Mouse (Mus musculus): ENCODE results near the gene Qrfp. TPM values are rescaled to one million over a fixed set of nuclear protein-coding genes. Genes with fewer than 3 reads are reported as not detected.

Gene Qrfp
- polyA plus RNA-seq (2012; rRNA removed): 0.02 TPM in 1 of 2 replicates, not detected in the other

DNA sequence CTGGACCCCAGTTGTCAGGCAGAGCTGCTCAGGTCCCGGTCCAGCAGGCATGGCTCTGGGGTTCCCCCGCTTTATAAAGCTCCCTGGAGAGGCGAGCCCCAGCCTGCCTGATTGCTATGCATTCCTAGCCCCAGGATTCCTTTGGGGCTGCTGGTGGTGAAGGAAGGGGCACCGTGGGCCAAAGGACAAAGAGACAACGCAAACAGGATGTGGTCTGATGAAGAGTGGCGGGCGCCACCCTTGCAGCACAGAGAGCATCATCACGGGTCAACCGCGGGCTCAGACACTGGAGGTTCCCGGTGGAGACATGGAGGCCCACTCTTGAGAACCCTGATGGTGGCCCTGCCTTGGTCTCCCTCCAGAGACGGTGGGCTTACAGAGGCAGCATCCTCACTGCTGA is at the start of gene Qrfp:
Gene Qrfp (minus strand): TSS at position 137 of the 400 bp plus-strand sequence.
- Histone ChIP-seq H3K27ac (ENCODE audit: control insufficient read depth, insufficient read depth, low read depth, low read length) (no peak within 1 kb of the TSS), H3K4me3 (ENCODE audit: control insufficient read depth, low read depth, low read length) (no peak within 1 kb of the TSS), H3K36me3 (ENCODE audit: control insufficient read depth, insufficient read depth, low read length) (no peaks in the 10 kb centered on the region), H3K4me1 (ENCODE audit: control insufficient read depth, insufficient read depth, low read length) (no peaks in the 10 kb centered on the region), H3K27me3 (ENCODE audit: control insufficient read depth, insufficient read depth, low read length) (no peaks in the 10 kb centered on the region)
- no peak for TF ChIP-seq POLR2A (IDR thresholded peaks at IDR 0.05; ENCODE audit: control insufficient read depth, low read depth, low read length)
- no peak for TF ChIP-seq CTCF (IDR thresholded peaks at IDR 0.05; ENCODE audit: control insufficient read depth, insufficient read depth, insufficient replicate concordance, low read depth, low read length)

DNA sequence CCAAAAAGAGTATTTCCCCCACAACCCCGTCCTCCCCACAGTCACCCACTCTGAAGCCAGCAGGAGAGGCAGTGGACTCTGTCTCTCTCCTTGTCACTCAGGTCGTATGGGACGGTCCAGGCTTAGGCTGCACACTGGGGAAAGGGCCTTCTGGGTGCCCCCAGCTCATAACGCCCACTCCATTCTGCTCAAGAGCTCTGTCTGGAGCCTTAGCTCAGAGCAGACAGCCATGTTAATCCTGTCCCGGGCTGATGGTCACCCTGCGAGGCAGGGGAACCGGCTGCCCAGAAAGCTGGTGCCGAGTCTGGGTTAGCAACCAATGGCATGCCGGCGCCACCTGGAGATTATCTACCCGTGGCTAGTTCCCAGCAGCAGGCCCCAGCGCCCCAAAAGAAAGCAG is 48.1 kb upstream of the Qrfp start:
- Histone ChIP-seq H3K4me1 (ENCODE audit: control insufficient read depth, insufficient read depth, low read length) (no peaks in the 10 kb centered on the region), H3K4me3 (ENCODE audit: control insufficient read depth, low read depth, low read length) (no peak overlapping the region), H3K36me3 (ENCODE audit: control insufficient read depth, insufficient read depth, low read length) (no peaks in the 10 kb centered on the region), H3K27ac (ENCODE audit: control insufficient read depth, insufficient read depth, low read depth, low read length) (no peak overlapping the region), H3K27me3 (ENCODE audit: control insufficient read depth, insufficient read depth, low read length) (no peaks in the 10 kb centered on the region)
- TF ChIP-seq POLR2A (IDR thresholded peaks at IDR 0.05; ENCODE audit: control insufficient read depth, low read depth, low read length) (no peak), CTCF (IDR thresholded peaks at IDR 0.05; ENCODE audit: control insufficient read depth, insufficient read depth, insufficient replicate concordance, low read depth, low read length) (no peak)

DNA sequence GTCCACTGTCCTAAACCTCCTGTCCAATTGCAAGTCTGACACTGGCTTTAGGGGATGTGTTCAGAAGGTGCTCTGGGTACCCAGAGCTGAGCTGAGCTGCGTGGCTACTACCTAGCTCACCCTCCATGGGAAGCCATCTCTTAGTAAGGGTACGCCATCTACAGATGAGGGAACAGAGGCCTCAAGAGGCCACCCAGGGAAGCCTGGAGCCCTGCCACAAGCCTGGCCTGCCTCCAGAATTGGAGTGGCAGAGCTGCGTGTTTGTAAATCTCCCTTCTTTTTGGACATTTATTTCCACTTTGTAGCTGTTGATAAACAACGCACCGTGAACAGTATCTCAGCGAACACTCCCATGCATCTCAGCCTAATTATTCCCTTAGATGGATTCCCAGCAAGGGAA is 46.8 kb upstream of the Qrfp start:
- no peak for TF ChIP-seq CTCF (IDR thresholded peaks at IDR 0.05; ENCODE audit: control insufficient read depth, insufficient read depth, insufficient replicate concordance, low read depth, low read length)
- TF ChIP-seq POLR2A (IDR thresholded peaks at IDR 0.05; ENCODE audit: control insufficient read depth, low read depth, low read length): no peak
- Histone ChIP-seq H3K27ac (ENCODE audit: control insufficient read depth, insufficient read depth, low read depth, low read length) (no peak overlapping the region), H3K27me3 (ENCODE audit: control insufficient read depth, insufficient read depth, low read length) (no peaks in the 10 kb centered on the region), H3K36me3 (ENCODE audit: control insufficient read depth, insufficient read depth, low read length) (no peaks in the 10 kb centered on the region), H3K4me3 (ENCODE audit: control insufficient read depth, low read depth, low read length) (no peak overlapping the region), H3K4me1 (ENCODE audit: control insufficient read depth, insufficient read depth, low read length) (no peaks in the 10 kb centered on the region)

DNA sequence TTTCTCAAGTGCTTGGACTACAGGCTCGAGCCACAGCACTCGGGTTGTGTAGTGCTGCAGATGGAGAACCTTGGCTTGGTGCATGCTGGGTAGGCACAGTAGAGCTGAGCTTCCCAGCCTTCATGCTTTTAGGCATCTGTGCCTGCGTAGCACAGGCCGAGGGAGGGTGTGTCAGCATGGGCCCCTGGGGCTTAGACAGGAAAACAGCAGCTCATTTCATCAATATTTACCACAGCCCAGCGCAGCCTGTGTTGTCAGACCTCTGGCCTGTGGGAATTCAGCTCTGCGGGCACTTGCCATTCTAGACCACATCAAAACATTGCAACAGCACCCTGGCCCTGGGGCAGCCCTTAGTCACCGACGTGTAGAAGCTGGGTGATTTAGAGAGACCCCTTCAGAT is 45.6 kb upstream of the Qrfp start:
- no peaks in the 10 kb centered on the region for H3K27me3 ChIP-seq (ENCODE audit: control insufficient read depth, insufficient read depth, low read length)
- H3K4me1 ChIP-seq (ENCODE audit: control insufficient read depth, insufficient read depth, low read length): no peaks in the 10 kb centered on the region
- no peak overlapping the region for H3K27ac ChIP-seq (ENCODE audit: control insufficient read depth, insufficient read depth, low read depth, low read length)
- TF ChIP-seq CTCF (IDR thresholded peaks at IDR 0.05; ENCODE audit: control insufficient read depth, insufficient read depth, insufficient replicate concordance, low read depth, low read length): no peak
- no peak for TF ChIP-seq POLR2A (IDR thresholded peaks at IDR 0.05; ENCODE audit: control insufficient read depth, low read depth, low read length)
- no peak overlapping the region for H3K4me3 ChIP-seq (ENCODE audit: control insufficient read depth, low read depth, low read length)
- H3K36me3 ChIP-seq (ENCODE audit: control insufficient read depth, insufficient read depth, low read length): no peaks in the 10 kb centered on the region

DNA sequence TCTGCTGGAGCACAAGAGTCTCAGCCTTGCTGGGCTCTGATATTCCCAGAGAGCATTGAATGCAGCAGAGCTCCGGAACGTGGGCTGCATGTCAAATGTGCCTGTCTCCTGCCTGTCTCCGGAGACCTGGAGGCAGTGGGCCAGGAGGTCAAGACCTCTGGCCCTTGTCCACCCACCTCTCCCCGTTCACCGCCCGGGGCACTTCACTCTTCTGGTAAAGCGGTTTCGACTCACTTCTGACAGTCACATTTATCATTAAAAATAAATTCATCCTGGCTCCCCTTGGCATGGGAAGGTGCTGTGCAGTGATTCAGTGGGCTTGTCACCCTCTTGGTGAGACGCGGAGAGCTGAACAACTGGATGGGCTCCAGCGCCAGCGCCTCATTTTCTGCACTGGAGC is 39.8 kb upstream of the Qrfp start:
- no peak for TF ChIP-seq POLR2A (IDR thresholded peaks at IDR 0.05; ENCODE audit: control insufficient read depth, low read depth, low read length)
- TF ChIP-seq CTCF (IDR thresholded peaks at IDR 0.05; ENCODE audit: control insufficient read depth, insufficient read depth, insufficient replicate concordance, low read depth, low read length): no peak

DNA sequence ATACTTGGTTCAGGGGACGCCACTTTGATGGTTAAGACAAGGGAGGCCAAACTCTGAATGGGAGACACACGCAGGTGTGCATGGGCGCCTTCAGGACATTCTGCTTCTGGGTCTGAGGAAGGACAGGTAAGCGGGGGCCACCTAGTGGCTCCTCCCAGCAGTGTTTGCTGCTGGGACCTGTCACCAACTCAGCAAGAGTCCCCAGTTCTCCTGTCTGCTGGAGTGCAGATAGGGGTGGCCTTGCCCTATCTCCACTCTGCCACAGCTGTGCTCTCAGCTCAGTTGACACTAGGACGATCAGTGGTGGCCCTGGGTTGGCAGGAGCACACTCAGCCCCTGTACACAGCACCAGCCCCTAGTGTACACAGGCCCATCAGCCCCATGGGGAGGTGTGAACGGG is 37.5 kb upstream of the Qrfp start:
- no peaks in the 10 kb centered on the region for H3K36me3 ChIP-seq (ENCODE audit: control insufficient read depth, insufficient read depth, low read length)
- H3K27ac ChIP-seq (ENCODE audit: control insufficient read depth, insufficient read depth, low read depth, low read length): no peak overlapping the region
- H3K4me3 ChIP-seq (ENCODE audit: control insufficient read depth, low read depth, low read length): no peak overlapping the region
- peaks cover 26% of the 10 kb centered on the region for H3K4me1 ChIP-seq (ENCODE audit: control insufficient read depth, insufficient read depth, low read length)
- TF ChIP-seq CTCF (IDR thresholded peaks at IDR 0.05; ENCODE audit: control insufficient read depth, insufficient read depth, insufficient replicate concordance, low read depth, low read length) (no peak; the same call in 1 of the 2 replicates), POLR2A (IDR thresholded peaks at IDR 0.05; ENCODE audit: control insufficient read depth, low read depth, low read length) (no peak)
- no peaks in the 10 kb centered on the region for H3K27me3 ChIP-seq (ENCODE audit: control insufficient read depth, insufficient read depth, low read length)

More for the DNA sequence above, 39.8 kb upstream of the Qrfp start:
- H3K4me3 ChIP-seq (ENCODE audit: control insufficient read depth, low read depth, low read length): no peak overlapping the region
- H3K4me1 ChIP-seq (ENCODE audit: control insufficient read depth, insufficient read depth, low read length): peaks cover 20% of the 10 kb centered on the region
- no peaks in the 10 kb centered on the region for H3K27me3 ChIP-seq (ENCODE audit: control insufficient read depth, insufficient read depth, low read length)
- H3K36me3 ChIP-seq (ENCODE audit: control insufficient read depth, insufficient read depth, low read length): no peaks in the 10 kb centered on the region
- H3K27ac ChIP-seq (ENCODE audit: control insufficient read depth, insufficient read depth, low read depth, low read length): no peak overlapping the region

DNA sequence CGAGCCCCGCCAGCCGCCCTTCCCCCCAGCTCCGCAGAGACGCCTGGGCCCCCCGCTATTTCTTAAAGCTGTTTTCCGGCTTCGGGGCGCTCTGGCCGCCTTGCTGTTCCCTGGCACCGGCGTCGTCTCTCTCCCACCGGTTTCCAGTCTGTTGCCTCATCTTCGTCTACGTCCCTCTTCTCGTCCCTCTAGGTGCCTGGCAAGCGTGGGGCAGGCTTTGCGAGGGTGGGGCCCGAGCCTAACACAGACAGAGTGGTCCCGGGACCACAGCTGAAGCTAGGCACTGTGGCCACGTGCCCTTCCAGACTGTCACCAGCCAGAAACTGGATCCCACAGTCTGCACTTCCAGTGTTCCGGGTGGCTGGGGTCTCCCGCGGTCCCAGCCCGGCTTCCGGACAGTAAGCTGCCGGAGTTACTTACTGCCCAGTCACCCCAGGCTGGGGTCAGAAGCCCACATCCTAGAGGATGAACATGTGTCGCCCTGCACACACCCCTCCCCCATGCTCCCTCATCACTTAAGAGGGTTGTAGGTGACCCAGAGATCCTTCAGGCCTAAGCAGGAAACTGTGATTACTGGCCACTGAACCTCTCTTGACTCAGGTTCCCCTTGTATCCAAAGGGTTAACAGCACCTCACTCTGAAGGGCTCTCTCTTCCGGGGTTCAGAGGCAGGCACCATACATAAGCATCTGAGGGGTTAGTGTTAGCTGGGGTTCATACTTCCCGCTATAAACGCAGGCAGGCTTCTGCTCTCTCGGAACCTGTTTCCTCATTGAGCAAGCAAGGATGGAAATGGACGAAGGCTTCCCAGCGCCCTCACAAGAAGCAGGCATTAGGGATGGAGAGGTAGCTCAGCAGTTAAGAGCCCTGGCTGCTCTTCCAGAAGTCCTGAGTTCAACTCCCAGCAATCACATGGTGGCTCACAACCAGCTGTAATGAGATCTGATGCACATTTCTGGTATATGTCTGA is 36.6 kb upstream of the Qrfp start:
- Histone ChIP-seq H3K4me1 (ENCODE audit: control insufficient read depth, insufficient read depth, low read length) (peaks cover 26% of the 10 kb centered on the region), H3K4me3 (ENCODE audit: control insufficient read depth, low read depth, low read length) (peak overlapping the region; percentile 65), H3K27me3 (ENCODE audit: control insufficient read depth, insufficient read depth, low read length) (no peaks in the 10 kb centered on the region)

More for the DNA sequence above, 36.6 kb upstream of the Qrfp start:
- no peaks in the 10 kb centered on the region for H3K36me3 ChIP-seq (ENCODE audit: control insufficient read depth, insufficient read depth, low read length)
- TF ChIP-seq POLR2A (IDR thresholded peaks at IDR 0.05; ENCODE audit: control insufficient read depth, low read depth, low read length): no peak
- TF ChIP-seq CTCF (IDR thresholded peaks at IDR 0.05; ENCODE audit: control insufficient read depth, insufficient read depth, insufficient replicate concordance, low read depth, low read length): no peak
- H3K27ac ChIP-seq (ENCODE audit: control insufficient read depth, insufficient read depth, low read depth, low read length): no peak overlapping the region

Measured in testis, adult 2 months (tissue).